Comparison of ENCODE assay signal across 17 mouse cellular contexts in genomic region chr8:81856608-81857007, GRCm38 (mm10).
DNase-seq lines count a peak whose midpoint lies in the region; ATAC-seq and TF ChIP-seq lines count a peak whose summit lies in the region.
"Had no signal": no experiment of that assay in that cellular context is flagged by ENCODE, and none has a peak within 500 bp of the region (broad histone marks: within the 10 kb centered on the region; RNA-seq: fewer than 3 reads in every experiment).

No protein-coding gene starts in this region.

- H3K9me3 ChIP-seq in heart, embryonic 11.5 days (replicated peaks; ENCODE audit: control insufficient read depth, low read length), result no peaks in the 10 kb centered on the region
- no peaks in the 10 kb centered on the region for H3K9me3 ChIP-seq in heart, postnatal 0 days (replicated peaks; ENCODE audit: control insufficient read depth, low read length)
- H3K9me3 ChIP-seq: embryonic facial prominence, embryonic 10.5 days; hindbrain, embryonic 15.5 days; intestine, embryonic 15.5 days; limb, embryonic 15.5 days had no signal

- intact Hi-C loops in heart, postnatal 14 days (cut with DNase I), result no loop called here

- TF ChIP-seq EP300 in heart, postnatal 0 days (IDR thresholded peaks at IDR 0.05; ENCODE audit: low read depth), result no peak

- peak overlapping the region; percentile 46; the same call in 1 of the 2 replicates for H3K27ac ChIP-seq in heart, embryonic 11.5 days (ENCODE audit: low read depth, low read length)
- H3K27ac ChIP-seq in layer of hippocampus, adult 2 months, result peak overlapping the region; percentile 15; the same call in 1 of the 2 replicates
- H3K27ac ChIP-seq in heart, postnatal 0 days (ENCODE audit: low read depth), result peak overlapping the region; percentile 84
- H3K27ac ChIP-seq in small intestine, adult 2 months (ENCODE audit: insufficient read depth, low read depth, low read length), result no peak overlapping the region
- H3K27ac ChIP-seq: embryonic facial prominence, embryonic 10.5 days; hindbrain, embryonic 15.5 days; intestine, embryonic 15.5 days; limb, embryonic 15.5 days had no signal

- H3K27me3 ChIP-seq in heart, embryonic 11.5 days (ENCODE audit: control insufficient read depth, insufficient read depth, low read length), result no peaks in the 10 kb centered on the region
- H3K27me3 ChIP-seq in heart, postnatal 0 days (ENCODE audit: control insufficient read depth, insufficient read depth, low read length), result no peaks in the 10 kb centered on the region
- H3K27me3 ChIP-seq in small intestine, adult 2 months (ENCODE audit: control insufficient read depth, insufficient read depth, low read length), result no peaks in the 10 kb centered on the region
- H3K27me3 ChIP-seq: hindbrain, embryonic 15.5 days; intestine, embryonic 15.5 days; limb, embryonic 15.5 days; Patski had no signal

- WGBS in heart, embryonic 11.5 days (ENCODE audit: insufficient replicate concordance), result 57% methylated on average over 6 of the region's 6 CpGs
- 28% methylated on average over 6 of the region's 6 CpGs for whole genome bisulfite sequencing in heart, postnatal 0 days
- 24% methylated on average over 6 of the region's 6 CpGs for WGBS in small intestine, adult 2 months

- DNase-seq in heart, postnatal 14 days, result no peak
- DNase-seq in layer of hippocampus, adult 2 months (ENCODE audit: low spot score in 2 of 2), result no peak
- no peak for DNase-seq in layer of hippocampus, postnatal 25 days (ENCODE audit: extremely low spot score in 1 of 2, low spot score in 1 of 2)
- DNase-seq in heart, postnatal 0 days (ENCODE audit: low spot score), result no peak
- DNase-seq in adrenal gland, postnatal 14 days, result no peak
- DNase-seq: adrenal gland, postnatal 36 days; thymus, adult 18-20 months; thymus, postnatal 4 days had no signal

- no peaks in the 10 kb centered on the region for H3K36me3 ChIP-seq in heart, embryonic 11.5 days (ENCODE audit: control insufficient read depth, insufficient read depth, low read length)
- no peaks in the 10 kb centered on the region for H3K36me3 ChIP-seq in heart, postnatal 0 days (replicated peaks; ENCODE audit: control insufficient read depth, insufficient read depth, low read length)
- H3K36me3 ChIP-seq in small intestine, adult 2 months (ENCODE audit: control insufficient read depth, insufficient read depth, low read length), result no peaks in the 10 kb centered on the region
- H3K36me3 ChIP-seq: embryonic facial prominence, embryonic 10.5 days; hindbrain, embryonic 15.5 days; intestine, embryonic 15.5 days; limb, embryonic 15.5 days had no signal

- no peak for ATAC-seq in heart, embryonic 11.5 days (replicated peaks; ENCODE audit: insufficient number of reproducible peaks, low FRiP score, low TSS enrichment)
- ATAC-seq in heart, postnatal 0 days (ENCODE audit: insufficient read depth, low read depth), result no peak
- ATAC-seq: intestine, embryonic 15.5 days; lung, postnatal 0 days; Patski had no signal

- H3K4me2 ChIP-seq in heart, embryonic 11.5 days, result peak overlapping the region; percentile 34
- H3K4me2 ChIP-seq in heart, postnatal 0 days (ENCODE audit: low read depth, low read length), result peak overlapping the region; percentile 58
- H3K4me2 ChIP-seq: hindbrain, embryonic 15.5 days; intestine, embryonic 15.5 days; limb, embryonic 15.5 days; midbrain, embryonic 11.5 days had no signal

- no peak for TF ChIP-seq CTCF in layer of hippocampus, adult 2 months (conservative IDR thresholded peaks at IDR 0.05)
- no peak for TF ChIP-seq CTCF in heart, postnatal 0 days (IDR thresholded peaks at IDR 0.05; ENCODE audit: low read depth)
- TF ChIP-seq CTCF in small intestine, adult 2 months (IDR thresholded peaks at IDR 0.05; ENCODE audit: extremely low read depth, insufficient read length, insufficient replicate concordance, low read depth, low read length), result no peak

- H3K4me3 ChIP-seq in heart, embryonic 11.5 days (ENCODE audit: low read depth, low read length), result 0 out of 2 replicates have a peak overlapping the region, but pooled peaks have one; percentile 8
- H3K4me3 ChIP-seq in layer of hippocampus, adult 2 months, result no peak overlapping the region
- peak overlapping the region; percentile 38 for H3K4me3 ChIP-seq in heart, postnatal 0 days (ENCODE audit: low read depth, low read length)
- H3K4me3 ChIP-seq in small intestine, adult 2 months (ENCODE audit: low read depth, low read length), result peak overlapping the region; percentile 20; the same call in 1 of the 2 replicates
- H3K4me3 ChIP-seq: embryonic facial prominence, embryonic 10.5 days; hindbrain, embryonic 15.5 days; intestine, embryonic 15.5 days; limb, embryonic 15.5 days had no signal

- TF ChIP-seq POLR2A in small intestine, adult 2 months (IDR thresholded peaks at IDR 0.05; ENCODE audit: low read depth, low read length), result no peak

- peaks cover 7% of the 10 kb centered on the region for H3K4me1 ChIP-seq in heart, embryonic 11.5 days (ENCODE audit: control insufficient read depth, insufficient read depth, low read length)
- H3K4me1 ChIP-seq in heart, postnatal 0 days (ENCODE audit: control insufficient read depth, insufficient read depth), result peaks cover 13% of the 10 kb centered on the region; the same call in 1 of the 2 replicates
- no peaks in the 10 kb centered on the region for H3K4me1 ChIP-seq in small intestine, adult 2 months (ENCODE audit: control insufficient read depth, insufficient read depth, insufficient read length, low read length)
- H3K4me1 ChIP-seq: embryonic facial prominence, embryonic 10.5 days; hindbrain, embryonic 15.5 days; intestine, embryonic 15.5 days had no signal

- 0 out of 2 replicates have a peak overlapping the region, but pooled peaks have one; percentile 56 for H3K9ac ChIP-seq in heart, embryonic 11.5 days (ENCODE audit: low read depth, low read length)
- H3K9ac ChIP-seq in heart, postnatal 0 days (replicated peaks; ENCODE audit: low read depth, low read length), result peak overlapping the region; percentile 45
- H3K9ac ChIP-seq: hindbrain, embryonic 15.5 days; intestine, embryonic 15.5 days; limb, embryonic 15.5 days had no signal
